Mouse (Mus musculus) G1E (cell line): ENCODE results near the gene Aspdh.

ENCODE experiments used
- CTCF ChIP-seq: IDR thresholded peaks from 2 replicates; pipeline ENCODE4 v1.5.1; 2012; ENCODE audit warnings: low read depth, low read length, inconsistent platforms, mixed read lengths
- GATA1 ChIP-seq: IDR thresholded peaks from 2 replicates; pipeline ENCODE4 v1.6.1; 2012; ENCODE audit warnings: borderline replicate concordance, low read length, inconsistent platforms, mixed read lengths
- GATA2 ChIP-seq: IDR thresholded peaks from 2 replicates; pipeline ENCODE4 v1.6.1; 2012; ENCODE audit warnings: low read depth, low read length, inconsistent platforms, borderline replicate concordance
- POLR2AphosphoS5 ChIP-seq: IDR thresholded peaks from 2 replicates; pipeline ENCODE4 v1.6.1; 2012; ENCODE audit warnings: low read depth, low read length, inconsistent platforms; ENCODE audit not compliant: insufficient replicate concordance
- TAL1 ChIP-seq: conservative IDR thresholded peaks from 2 replicates; pipeline ENCODE4 v1.6.1; 2012; ENCODE audit warnings: low read depth, low read length, inconsistent platforms, mixed read lengths

GRCm38 (mm10) chr7:44498922-44499321, 33.7 kb downstream of the Aspdh start:
- no peak for TF ChIP-seq GATA2
- TF ChIP-seq TAL1 = no peak
- TF ChIP-seq CTCF = no peak
- TF ChIP-seq GATA1 = no peak
- TF ChIP-seq POLR2AphosphoS5 = no peak
